Mouse (Mus musculus): ENCODE data around the gene Icam1. TPM values are rescaled to one million over a fixed set of nuclear protein-coding genes. Genes with fewer than 3 reads are reported as not detected.
"Not testable (repeated sequence)": the region's sequence is repeated elsewhere in the genome, so short reads cannot be mapped to it uniquely, and the experiment has no call there.

The Icam1 gene
- total RNA-seq, 2 experiments from 2014 or later: 10.7 to 14.8 TPM

- no peak for DNase-seq
These were observed 22.5 kb upstream of the Icam1 start for GRCm38 (mm10) chr9:20993165-20993898.

- no peak for DNase-seq
These were observed 20.7 kb upstream of the Icam1 start for GRCm38 (mm10) chr9:20995069-20995468.

- no peak for DNase-seq
These were observed 18.7 kb upstream of the Icam1 start for GRCm38 (mm10) chr9:20997065-20997464.

DNA sequence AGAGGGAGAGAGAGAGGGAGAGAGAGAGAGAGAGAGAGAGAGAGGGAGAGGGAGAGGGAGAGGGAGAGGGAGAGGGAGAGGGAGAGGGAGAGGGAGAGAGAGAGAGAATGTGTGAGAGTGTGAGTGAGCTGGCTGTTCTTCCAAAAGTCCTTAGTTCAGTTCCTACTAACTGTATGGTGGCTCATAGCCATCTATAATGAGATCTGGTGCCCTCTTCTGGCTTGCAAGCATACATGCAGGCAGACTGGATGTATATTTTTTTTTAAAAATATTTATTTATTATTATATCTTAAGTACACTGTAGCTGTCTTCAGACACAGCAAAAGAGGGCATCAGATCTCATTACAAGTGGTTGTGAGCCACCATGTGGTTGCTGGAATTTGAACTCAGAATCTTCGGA is 17.4 kb upstream of the Icam1 start:
- peak in 1 of 2 experiments; percentile 34 for DNase-seq

GRCm38 (mm10) chr9:21000811-21001210 is 15.0 kb upstream of the Icam1 start:
- peak in 1 of 2 experiments; percentile 53 for DNase-seq

DNA sequence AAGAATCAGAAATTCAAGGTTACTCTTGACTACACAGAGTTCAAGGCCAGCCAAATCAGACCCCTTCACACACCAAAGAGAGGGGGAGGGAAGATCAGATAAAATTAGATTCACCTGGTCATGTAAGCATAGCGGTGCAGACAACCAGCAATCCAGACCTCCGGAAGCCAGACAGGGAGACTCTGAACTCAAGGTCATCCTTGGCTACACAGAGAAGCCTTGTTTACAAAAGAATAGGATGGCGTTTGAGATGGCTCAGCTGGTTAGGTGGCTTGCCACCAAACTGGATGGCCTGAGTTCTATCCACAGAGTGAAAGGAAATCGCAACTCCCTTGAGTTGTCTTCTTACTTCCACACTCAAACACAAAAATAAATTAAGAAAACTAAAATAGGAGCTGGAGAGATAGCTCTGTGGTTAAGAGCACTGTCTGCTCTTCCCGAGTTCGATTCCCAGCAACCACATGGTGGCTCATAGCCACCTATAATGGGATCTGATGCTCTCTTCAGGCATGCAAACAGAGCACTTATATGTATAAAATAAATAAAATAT is 14.1 kb upstream of the Icam1 start:
- DNase-seq: no peak

GRCm38 (mm10) chr9:21002270-21002626 is 13.5 kb upstream of the Icam1 start:
- DNase-seq: no peak

DNA sequence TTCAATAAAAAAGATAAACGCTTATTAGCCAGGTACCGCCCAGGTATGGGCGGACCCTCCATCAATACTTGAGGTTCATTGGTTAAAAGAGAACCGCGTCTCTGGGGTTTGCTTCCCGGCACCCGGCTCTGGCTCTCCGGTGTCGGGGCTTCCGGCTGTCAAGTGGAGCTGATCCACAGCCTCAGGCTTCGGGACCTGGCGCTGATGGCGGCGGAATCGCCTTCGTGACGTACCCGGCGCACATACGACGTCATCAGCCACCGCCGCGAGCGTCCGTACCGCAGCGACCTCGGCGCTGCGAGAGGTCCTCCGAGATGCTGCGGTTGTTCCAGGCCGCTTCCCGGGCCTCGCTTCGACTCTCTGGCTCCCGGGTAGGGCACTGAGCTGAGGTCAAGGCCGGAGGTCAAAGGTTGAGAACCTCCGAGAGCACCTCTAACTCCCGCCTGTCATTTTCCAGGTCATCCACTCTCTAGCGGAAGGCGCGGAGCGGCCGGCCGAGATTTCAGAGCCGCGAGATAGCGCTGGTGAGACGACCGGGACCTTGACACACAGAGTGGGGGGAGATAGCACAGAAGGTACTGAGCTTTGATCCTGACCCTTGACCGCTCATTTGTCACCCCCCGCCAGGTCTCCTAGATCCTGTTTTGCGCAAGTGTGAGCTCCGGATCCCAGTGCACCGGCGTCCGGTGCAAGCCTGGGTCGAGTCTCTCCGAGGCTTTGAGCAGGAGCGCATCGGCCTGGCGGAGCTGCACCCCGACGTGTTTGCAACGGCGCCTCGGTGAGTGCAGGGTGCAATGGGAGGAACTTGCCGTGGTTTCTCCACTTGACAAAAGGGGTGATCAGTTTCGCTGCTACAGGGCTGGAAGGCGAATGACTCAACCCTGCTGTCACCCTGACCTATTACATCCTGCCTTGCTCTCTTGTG is 12.9 kb upstream of the Icam1 start, which contains the start of gene Mrpl4:
Gene Mrpl4, plus strand, starts transcription at position 112 of the 925 bp plus-strand sequence.
- peak; percentile 90 for DNase-seq

DNA sequence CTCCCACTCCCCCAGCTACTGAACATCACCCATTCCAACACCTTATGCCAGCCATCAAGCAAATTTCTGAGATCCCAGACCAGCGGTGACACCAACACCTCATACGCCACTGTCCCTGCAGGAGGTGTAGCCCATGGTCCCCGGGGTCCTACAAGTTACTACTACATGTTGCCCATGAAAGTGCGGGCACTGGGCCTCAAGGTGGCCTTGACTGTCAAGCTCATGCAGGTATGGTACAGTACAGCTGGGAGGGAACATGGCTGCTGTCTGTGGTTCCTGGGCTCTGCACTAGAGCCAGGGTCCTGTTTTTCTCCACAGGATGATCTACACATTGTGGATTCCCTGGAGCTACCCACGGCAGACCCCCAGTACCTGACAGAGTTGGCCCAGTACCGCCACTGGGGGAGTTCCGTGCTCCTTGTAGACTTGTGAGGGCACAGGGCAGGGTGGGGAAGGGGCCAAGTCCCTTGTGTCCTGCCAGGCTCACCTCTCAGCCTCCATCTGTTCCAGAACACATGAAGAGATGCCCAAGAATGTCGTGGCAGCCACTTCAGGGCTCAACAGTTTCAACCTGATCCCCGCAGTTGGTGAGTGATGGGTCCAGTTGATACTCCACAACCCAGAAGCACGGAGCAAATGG is 8.4 kb upstream of the Icam1 start:
- no peak for DNase-seq

GRCm38 (mm10) chr9:21008007-21008406 is 7.8 kb upstream of the Icam1 start:
- DNase-seq: no peak

- DNase-seq: no peak
These were observed 5.4 kb upstream of the Icam1 start for GRCm38 (mm10) chr9:21010362-21010761.

- DNase-seq: not testable (repeated sequence)
These were observed 4.7 kb upstream of the Icam1 start for GRCm38 (mm10) chr9:21010939-21011541.

DNA sequence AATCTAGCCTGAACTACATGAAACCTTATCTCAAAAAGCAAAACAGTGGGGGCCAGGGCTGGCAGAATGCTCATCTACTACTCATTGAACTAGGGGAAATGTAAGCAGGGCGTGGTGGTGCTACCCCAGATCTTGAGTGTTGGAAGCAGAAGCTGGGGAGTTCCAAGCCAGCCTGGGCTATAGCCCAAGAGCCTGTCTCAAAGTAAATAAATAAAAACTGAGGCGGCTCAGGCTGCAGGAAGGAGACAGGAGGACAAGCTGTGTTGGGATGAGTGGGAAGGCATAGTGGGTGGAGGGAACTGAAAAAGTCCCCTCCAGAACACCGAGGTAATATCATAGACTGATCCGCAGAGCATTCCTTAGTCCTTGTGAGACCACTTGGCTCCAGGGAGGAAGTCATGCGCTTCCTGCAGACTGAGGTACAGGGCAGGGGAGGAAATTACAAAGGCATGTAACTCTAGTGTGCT is 3.9 kb upstream of the Icam1 start:
- DNase-seq: peak in 1 of 2 experiments; percentile 35

DNA sequence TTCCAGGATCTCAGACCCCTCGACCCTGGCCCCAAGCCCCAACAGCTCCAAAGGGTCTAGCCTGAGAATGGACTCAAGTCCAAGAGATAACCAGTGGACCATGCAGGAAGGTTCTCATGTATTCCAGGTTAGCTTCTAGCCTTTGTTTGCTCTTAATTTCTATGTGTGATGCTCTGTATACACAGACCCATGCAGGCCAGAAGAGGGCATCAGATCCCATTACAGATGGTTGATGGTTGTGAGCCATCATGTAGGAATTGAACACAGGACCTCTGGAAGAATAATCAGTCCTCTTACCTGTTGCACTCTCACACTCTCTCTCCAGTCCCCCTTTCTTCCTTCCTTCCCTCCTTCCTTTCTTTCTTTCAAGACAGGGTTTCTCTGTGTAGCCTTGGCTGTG is 3.4 kb upstream of the Icam1 start:
- no peak for DNase-seq

GRCm38 (mm10) chr9:21014691-21015570 is 854 bp upstream of the Icam1 start:
- DNase-seq: peak; percentile 62 to 74

DNA sequence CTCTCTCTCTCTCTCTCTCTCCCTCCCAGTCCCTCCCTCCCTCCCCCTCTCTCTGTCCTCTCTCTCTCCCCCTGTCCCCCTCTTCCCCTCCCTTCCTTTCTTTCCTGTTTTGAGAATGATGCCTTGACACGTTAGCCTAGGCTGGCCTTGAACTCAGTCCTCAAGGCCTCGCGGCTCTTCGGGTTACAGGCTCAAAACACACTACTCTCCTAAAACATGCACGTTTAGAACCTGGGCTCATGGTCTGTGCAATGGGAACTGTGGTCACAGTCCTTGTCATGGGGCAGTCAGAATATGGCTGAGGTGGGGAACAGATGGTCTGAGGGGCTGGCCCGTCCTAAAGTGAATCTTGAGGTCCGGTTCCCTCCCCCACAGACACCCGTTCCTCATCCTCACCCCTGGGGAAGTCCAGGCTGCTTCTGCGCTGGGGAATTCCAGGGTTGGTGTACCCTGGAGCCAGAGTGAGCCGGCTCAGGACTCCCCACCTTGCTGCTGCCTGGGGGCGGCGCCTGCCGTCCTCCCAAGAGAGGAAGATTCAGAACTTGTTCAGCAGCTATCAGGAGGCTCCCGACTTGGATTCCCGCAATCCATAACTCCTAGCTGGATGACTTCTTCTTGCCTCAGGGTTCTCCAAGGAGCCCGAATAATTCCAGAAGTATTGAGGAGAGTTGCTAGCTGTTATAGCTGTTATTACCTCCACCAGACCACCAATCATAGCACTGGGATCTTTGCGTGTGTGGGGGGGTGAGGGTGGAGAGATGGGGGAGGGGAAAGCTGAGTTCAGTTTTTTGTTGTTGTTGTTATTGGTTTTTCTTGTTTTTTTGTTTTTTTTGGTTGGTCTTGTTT is 769 bp downstream of the Icam1 start:
- DNase-seq: peak in 1 of 2 experiments; percentile 37

- DNase-seq: no peak
These were observed 1.4 kb downstream of the Icam1 start for GRCm38 (mm10) chr9:21017177-21017575.

- no peak for DNase-seq
These were observed 2.8 kb downstream of the Icam1 start for GRCm38 (mm10) chr9:21018600-21018999.

- DNase-seq: no peak
These were observed 5.6 kb downstream of the Icam1 start for GRCm38 (mm10) chr9:21021363-21021762.

GRCm38 (mm10) chr9:21022288-21022687 is 6.5 kb downstream of the Icam1 start:
- DNase-seq: no peak
